Mouse (Mus musculus) fibroblast of lung, adult 2 months (primary cell): ENCODE measurements around the gene Olfr1281.
"Not testable (repeated sequence)": the region's sequence is repeated elsewhere in the genome, so short reads cannot be mapped to it uniquely, and the experiment has no call there.

Experiments used
- DNase-seq: peaks from one replicate; pipeline ENCODE4 v3.0.0-alpha.2; 2011; ENCODE audit warnings: low read depth

Gene Olfr1281

DNA sequence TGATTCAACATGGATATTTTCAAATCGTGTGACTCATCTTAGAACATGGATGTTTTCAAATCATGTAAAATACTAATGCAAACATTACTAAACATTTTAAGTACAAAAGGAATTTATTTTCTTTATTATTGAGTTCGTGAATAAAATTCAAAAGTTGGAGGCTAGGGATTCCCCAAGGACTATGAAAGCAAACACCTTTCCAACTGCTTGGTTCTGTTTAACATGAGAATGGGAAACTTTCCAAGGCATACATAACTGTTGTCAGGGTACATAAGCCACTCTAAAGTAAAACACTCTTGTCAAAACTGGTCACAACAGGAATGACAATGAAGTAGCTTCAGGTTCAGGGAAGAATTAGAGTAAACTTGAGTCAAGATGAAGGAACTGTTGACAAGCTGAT is at the start of gene Olfr1281:
Olfr1281 (plus strand) TSS at position 301 of the 400 bp plus-strand sequence.
- no peak for DNase-seq

DNA sequence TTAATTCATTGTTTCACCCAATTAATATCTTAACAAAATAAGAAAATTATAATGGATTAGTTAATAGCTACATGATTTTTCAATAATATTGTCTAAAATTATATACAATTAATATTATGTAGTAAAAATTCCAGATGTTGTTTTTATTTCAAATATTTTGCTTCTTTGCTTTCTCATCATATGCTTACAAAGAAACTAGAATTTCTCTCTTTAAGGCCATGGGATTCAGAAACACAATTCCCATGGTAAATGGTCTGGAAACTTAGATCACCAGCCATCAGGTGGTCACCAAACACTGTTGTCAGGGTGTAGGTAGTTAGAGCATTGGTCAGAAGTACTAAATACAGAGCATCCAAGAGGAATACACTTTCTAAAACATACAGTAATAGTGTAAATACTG is 36.5 kb upstream of the Olfr1281 start, which contains the start of gene Olfr1278:
Olfr1278 (plus strand) TSS at position 301 of the 400 bp plus-strand sequence.
- DNase-seq = no peak

DNA sequence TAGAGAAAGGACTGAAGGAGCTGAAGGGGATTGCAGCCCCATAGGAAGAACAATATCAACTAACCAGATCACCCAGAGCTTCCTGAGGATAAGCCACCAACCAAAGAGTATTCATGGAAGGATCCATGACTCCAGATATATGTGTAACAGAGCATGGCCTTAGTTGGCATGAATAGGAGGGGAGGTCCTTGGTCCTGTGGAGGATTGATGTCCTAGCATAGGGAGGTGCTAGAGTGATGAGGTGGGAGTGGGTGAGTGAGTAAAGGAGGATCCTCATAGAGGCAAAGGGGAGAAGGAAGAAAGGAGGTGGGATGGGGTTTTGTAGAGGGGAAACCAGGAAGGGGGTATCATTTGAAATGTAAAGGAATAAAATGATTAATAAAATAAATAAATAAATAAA is 27.8 kb upstream of the Olfr1281 start:
- DNase-seq = no peak

GRCm38 (mm10) chr2:111300374-111300773 is 25.9 kb upstream of the Olfr1281 start, which contains the start of gene Olfr1279:
Olfr1279 (plus strand) TSS chr2:111300635.
- DNase-seq = no peak

- DNase-seq = no peak
Measured at GRCm38 (mm10) chr2:111313717-111314116, 12.6 kb upstream of the Olfr1281 start, which contains the start of gene Olfr1280. Olfr1280 (plus strand) TSS chr2:111314017.

DNA sequence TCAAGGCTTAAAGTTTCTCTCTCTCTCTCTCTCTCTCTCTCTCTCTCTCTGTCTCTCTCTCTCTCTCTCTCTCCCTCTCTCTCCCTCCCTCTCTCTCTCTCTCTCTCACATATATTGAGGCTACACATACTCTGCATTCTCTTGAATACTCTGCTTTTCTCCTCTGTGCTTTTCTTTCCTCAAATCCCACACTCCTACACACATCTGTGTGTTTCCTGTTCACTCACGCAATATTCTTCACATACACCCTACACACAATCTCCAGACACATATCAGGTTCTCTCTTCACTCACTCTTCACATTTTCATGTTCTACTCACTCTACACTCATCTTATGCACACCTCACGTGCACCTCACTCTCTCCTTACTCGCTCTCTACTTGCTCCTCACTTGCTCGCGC is 7.4 kb downstream of the Olfr1281 start:
- not testable (repeated sequence) for DNase-seq

DNA sequence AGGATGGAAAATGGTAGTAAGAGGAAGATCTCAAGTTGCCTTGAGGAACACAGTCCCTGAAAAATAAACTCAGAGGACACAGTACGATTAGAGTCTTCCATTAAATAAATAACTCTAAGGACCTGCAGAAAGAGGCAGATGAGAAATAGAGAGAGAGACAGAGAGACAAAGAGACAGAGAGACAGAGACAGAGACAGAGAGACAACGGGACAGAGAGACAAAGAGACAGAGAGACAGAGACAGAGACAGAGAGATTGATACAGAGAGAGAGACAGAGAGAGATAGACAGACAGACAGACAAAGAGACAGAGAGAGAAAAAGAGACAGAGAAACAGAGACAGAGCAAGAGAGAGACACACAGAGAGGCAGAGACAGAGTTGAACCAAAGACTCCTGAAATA is 9.7 kb downstream of the Olfr1281 start, which contains the start of gene Olfr1282:
Olfr1282 (minus strand) TSS at position 101 of the 400 bp plus-strand sequence.
- DNase-seq = no peak

DNA sequence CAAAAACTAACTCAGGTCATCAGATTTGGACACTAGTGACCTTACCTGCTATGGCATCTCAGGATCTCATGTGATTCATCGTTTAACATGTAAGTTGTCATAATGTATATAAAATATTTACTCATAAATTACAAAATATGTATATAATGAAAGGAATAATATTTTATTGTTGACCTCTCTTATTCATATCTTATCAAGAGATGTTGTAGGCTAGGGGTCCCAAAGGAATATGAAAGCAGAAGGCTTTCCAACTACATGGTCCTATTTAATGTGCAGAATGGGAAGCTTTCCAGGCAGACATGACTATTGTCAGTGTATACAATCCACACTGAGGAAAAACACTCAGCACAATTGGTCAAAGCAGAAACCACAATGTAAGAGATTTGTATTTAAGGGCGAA is 40.2 kb downstream of the Olfr1281 start, which contains the start of gene Olfr1283:
Olfr1283 (plus strand) TSS at position 301 of the 400 bp plus-strand sequence.
- no peak for DNase-seq

DNA sequence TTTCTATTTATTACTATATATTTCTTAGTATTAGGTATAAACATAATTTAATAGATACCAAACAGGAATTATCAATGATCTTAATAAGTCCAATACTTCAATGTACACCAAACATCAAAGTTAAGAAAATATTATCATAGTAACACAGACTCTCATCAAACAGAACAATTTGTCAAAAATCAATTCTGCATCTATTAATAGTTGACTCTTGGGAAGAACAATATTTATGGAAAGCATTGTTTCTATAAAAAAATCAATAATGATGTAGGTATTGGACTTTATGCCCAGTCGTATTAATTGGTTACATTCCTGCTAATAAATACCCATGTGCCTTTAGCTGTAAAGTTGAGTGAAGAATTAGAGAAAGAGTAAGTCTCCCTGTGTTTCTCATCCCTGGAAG is 48.9 kb downstream of the Olfr1281 start, which contains the start of gene Olfr1284:
Olfr1284 (plus strand) TSS at position 301 of the 400 bp plus-strand sequence.
- DNase-seq = no peak
